Mouse (Mus musculus) erythroblast, embryonic 14.5 days (primary cell): Measurements from ENCODE around the gene Tmc6.

Experiments used
- GATA1 ChIP-seq: IDR thresholded peaks from 2 replicates; pipeline ENCODE4 v1.6.1; 2012; ENCODE audit warnings: low read length, inconsistent platforms, mixed read lengths
- TAL1 ChIP-seq: IDR thresholded peaks from 3 replicates; pipeline ENCODE4 v1.6.1; 2012; ENCODE audit warnings: low read length, inconsistent platforms, mixed read lengths

- no peak for TF ChIP-seq GATA1
- TF ChIP-seq TAL1 = no peak
Observed at GRCm38 (mm10) chr11:117759267-117759666, 22.7 kb downstream of the Tmc6 start.
